Mouse (Mus musculus) spleen, postnatal 10 days (tissue): Measurements from ENCODE around the gene Vps13d.
"Not testable (repeated sequence)": the region's sequence is repeated elsewhere in the genome, so short reads cannot be mapped to it uniquely, and the experiment has no call there.

Experiments
- DNase-seq, 2 experiments: peaks; one replicate each; pipeline ENCODE4 v3.0.0; 2021 to 2022; ENCODE audit warnings: low spot score in 2 of 2

Gene Vps13d

GRCm38 (mm10) chr4:145211076-145211475, 16.3 kb upstream of the Vps13d start:
- no peak for DNase-seq

- no peak for DNase-seq
These were observed 15.8 kb upstream of the Vps13d start for GRCm38 (mm10) chr4:145210564-145210963.

GRCm38 (mm10) chr4:145209690-145210088, 14.9 kb upstream of the Vps13d start:
- DNase-seq, result no peak

- no peak for DNase-seq
These were observed 14.4 kb upstream of the Vps13d start for GRCm38 (mm10) chr4:145209076-145209689.

GRCm38 (mm10) chr4:145207718-145208371, 13.0 kb upstream of the Vps13d start:
- DNase-seq, result no peak

GRCm38 (mm10) chr4:145204779-145205178, 10.0 kb upstream of the Vps13d start:
- no peak for DNase-seq

- DNase-seq, result no peak
These were observed 8.5 kb upstream of the Vps13d start for GRCm38 (mm10) chr4:145203305-145203704.

- DNase-seq, result no peak
These were observed 6.6 kb upstream of the Vps13d start for GRCm38 (mm10) chr4:145201424-145201823.

- DNase-seq, result peak; percentile 45 to 63
These were observed 5.3 kb upstream of the Vps13d start for GRCm38 (mm10) chr4:145199982-145200699.

GRCm38 (mm10) chr4:145196586-145196985, 1.8 kb upstream of the Vps13d start:
- peak in 1 of 2 experiments; percentile 60 for DNase-seq

GRCm38 (mm10) chr4:145195172-145195571, 367 bp upstream of the Vps13d start:
- no peak for DNase-seq

GRCm38 (mm10) chr4:145193991-145194511, 754 bp downstream of the Vps13d start:
- peak in 1 of 2 experiments; percentile 56 for DNase-seq

GRCm38 (mm10) chr4:145193406-145193805, 1.4 kb downstream of the Vps13d start:
- DNase-seq, result no peak

GRCm38 (mm10) chr4:145192686-145193085, 2.1 kb downstream of the Vps13d start:
- no peak for DNase-seq

- no peak for DNase-seq
These were observed 6.2 kb downstream of the Vps13d start for GRCm38 (mm10) chr4:145188561-145188960.

GRCm38 (mm10) chr4:145187619-145188018, 7.2 kb downstream of the Vps13d start:
- no peak for DNase-seq

- no peak for DNase-seq
These were observed 15.8 kb downstream of the Vps13d start for GRCm38 (mm10) chr4:145178918-145179549.

- not testable (repeated sequence) for DNase-seq
These were observed 29.3 kb downstream of the Vps13d start for GRCm38 (mm10) chr4:145165542-145165941.

- DNase-seq, result no peak
These were observed 30.7 kb downstream of the Vps13d start for GRCm38 (mm10) chr4:145164111-145164510.

- no peak for DNase-seq
These were observed 33.6 kb downstream of the Vps13d start for GRCm38 (mm10) chr4:145161243-145161642.

- peak; percentile 56 to 69 for DNase-seq
These were observed 38.8 kb downstream of the Vps13d start for GRCm38 (mm10) chr4:145155956-145156355.

GRCm38 (mm10) chr4:145151103-145151486, 43.7 kb downstream of the Vps13d start:
- DNase-seq, result no peak
